Mouse (Mus musculus) layer of hippocampus, adult 18-20 months (tissue): ENCODE results near the gene Tpmt. TPM values are rescaled to one million over a fixed set of nuclear protein-coding genes. Genes with fewer than 3 reads are reported as not detected.

Experiments
- DNase-seq, 2 experiments: peaks; one replicate each; pipeline ENCODE4 v3.0.0; 2022; ENCODE audit warnings: low spot score in 2 of 2
- total RNA-seq, 2 experiments: library from RNA; stranded (reverse); gene quantifications; 2 replicates each; pipeline ENCODE4 v1.2.3; 2021

Gene Tpmt
- total RNA-seq, 2 experiments from 2014 or later, result 11.7 to 12.3 TPM

GRCm38 (mm10) chr13:46979836-46980490 lies 64.6 kb downstream of the Tpmt start:
- no peak for DNase-seq

- no peak for DNase-seq
Measured at GRCm38 (mm10) chr13:46976532-46976931, 68.0 kb downstream of the Tpmt start.

- no peak for DNase-seq
Measured at GRCm38 (mm10) chr13:46975930-46976329, 68.6 kb downstream of the Tpmt start.

GRCm38 (mm10) chr13:46975031-46975551 lies 69.4 kb downstream of the Tpmt start:
- peak in 1 of 2 experiments; percentile 7 for DNase-seq

Other genes with a start within 250 kb of the Tpmt start
- gene Kif13a, start 114.9 kb downstream of the Tpmt start, total RNA-seq, result 10 to 100 TPM; 23.4 to 23.5 TPM
- 10 to 100 TPM; 20.0 to 20.2 TPM for gene Nhlrc1, start 29.9 kb downstream of the Tpmt start, total RNA-seq
- gene Kdm1b, start 1.2 kb downstream of the Tpmt start, total RNA-seq, result 10 to 100 TPM in 1 of 2 experiments, 1 to 10 TPM in 1; 8.0 to 11.7 TPM
- gene Dek, start 61.5 kb upstream of the Tpmt start, total RNA-seq, result 10 to 100 TPM; 45.1 to 45.8 TPM
- 10 to 100 TPM; 12.9 to 13.6 TPM for gene Rnf144b, start 77.9 kb upstream of the Tpmt start, total RNA-seq